Mouse (Mus musculus) heart, embryonic 11.5 days (tissue): ENCODE measurements around the gene Vac14. TPM values are rescaled to one million over a fixed set of nuclear protein-coding genes. Genes with fewer than 3 reads are reported as not detected.

Experiments
- ATAC-seq: fragments of 200-750 bp; cut with Nextera tagmentation; replicated peaks from 2 replicates; pipeline ENCODE4 v1.8.0; 2017; ENCODE audit warnings: moderate library complexity; ENCODE audit not compliant: insufficient number of reproducible peaks, low FRiP score, low TSS enrichment
- H3K27ac ChIP-seq: fragments of 300-500 bp; sonication (generic); 2 replicates; pipeline ENCODE4 v1.5.1; 2014; ENCODE audit warnings: mild to moderate bottlenecking, low read depth, low read length
- H3K27me3 ChIP-seq: fragments of 300-500 bp; sonication (generic); 2 replicates; pipeline ENCODE4 v1.6.1; 2014; ENCODE audit warnings: mild to moderate bottlenecking, low read length, mixed read lengths; ENCODE audit not compliant: control insufficient read depth, insufficient read depth
- H3K36me3 ChIP-seq: fragments of 300-500 bp; sonication (generic); 2 replicates; pipeline ENCODE4 v1.6.1; 2014; ENCODE audit warnings: mild to moderate bottlenecking, low read length, moderate library complexity, mixed read lengths; ENCODE audit not compliant: control insufficient read depth, insufficient read depth
- H3K4me1 ChIP-seq: fragments of 300-500 bp; sonication (generic); 2 replicates; pipeline ENCODE4 v1.6.1; 2014; ENCODE audit warnings: low read length; ENCODE audit not compliant: control insufficient read depth, insufficient read depth
- H3K4me2 ChIP-seq: fragments of 300-500 bp; sonication (generic); 2 replicates; pipeline ENCODE4 v1.6.1; 2014; ENCODE audit warnings: mild to moderate bottlenecking, moderate library complexity
- H3K4me3 ChIP-seq: fragments of 300-500 bp; sonication (generic); 2 replicates; pipeline ENCODE4 v1.5.1; 2014; ENCODE audit warnings: low read depth, low read length
- H3K9ac ChIP-seq: fragments of 300-500 bp; sonication (generic); 2 replicates; pipeline ENCODE4 v1.6.1; 2014; ENCODE audit warnings: mild to moderate bottlenecking, low read depth, low read length, moderate library complexity
- H3K9me3 ChIP-seq: fragments of 300-500 bp; sonication (generic); replicated peaks from 2 replicates; pipeline ENCODE4 v1.6.1; 2016; ENCODE audit warnings: low read length; ENCODE audit not compliant: control insufficient read depth
- WGBS: fragments of 180-500 bp; shearing (Covaris S2); extraction: QIAGEN DNeasy Blood & Tissue Kit; methylation state at CpG from one replicate; pipeline ENCODE4 v1.1.7; 2014; ENCODE audit not compliant: insufficient replicate concordance; 5-methylcytosine and 5-hydroxymethylcytosine counted together
- polyA plus RNA-seq: library from polyadenylated mRNA; unstranded; fragments of >200 nt; fragmentation: Nextera tagmentation; extraction: Ambion mirVana; gene quantifications from 2 replicates; pipeline ENCODE4 v1.2.1, GENCODE M21; 2014

Vac14 gene
- polyA plus RNA-seq, 1 experiment from 2014 or later, result 22.7 TPM

DNA sequence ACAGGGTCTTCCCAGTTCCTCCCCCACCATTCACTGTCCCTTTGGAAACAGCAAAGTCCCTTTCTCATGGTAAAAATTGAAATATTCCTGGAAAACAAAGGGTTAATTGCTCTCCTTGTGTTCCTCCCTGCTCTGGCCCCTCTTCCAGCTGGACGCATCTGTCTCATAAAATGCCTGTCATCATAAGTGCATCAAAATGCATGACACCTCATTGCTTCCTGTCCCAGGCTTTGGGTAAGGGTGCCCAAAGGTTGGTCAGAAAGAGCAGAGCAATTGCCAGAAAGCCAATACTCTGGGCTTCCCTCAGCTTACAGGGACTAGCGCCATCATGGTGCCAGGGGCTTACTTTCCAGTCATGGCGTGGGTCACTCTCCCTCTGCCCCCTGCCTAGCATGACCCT is 92.2 kb downstream of the Vac14 start:
- H3K27ac ChIP-seq, result peak overlapping the region; percentile 70
- H3K9ac ChIP-seq, result no peak overlapping the region

DNA sequence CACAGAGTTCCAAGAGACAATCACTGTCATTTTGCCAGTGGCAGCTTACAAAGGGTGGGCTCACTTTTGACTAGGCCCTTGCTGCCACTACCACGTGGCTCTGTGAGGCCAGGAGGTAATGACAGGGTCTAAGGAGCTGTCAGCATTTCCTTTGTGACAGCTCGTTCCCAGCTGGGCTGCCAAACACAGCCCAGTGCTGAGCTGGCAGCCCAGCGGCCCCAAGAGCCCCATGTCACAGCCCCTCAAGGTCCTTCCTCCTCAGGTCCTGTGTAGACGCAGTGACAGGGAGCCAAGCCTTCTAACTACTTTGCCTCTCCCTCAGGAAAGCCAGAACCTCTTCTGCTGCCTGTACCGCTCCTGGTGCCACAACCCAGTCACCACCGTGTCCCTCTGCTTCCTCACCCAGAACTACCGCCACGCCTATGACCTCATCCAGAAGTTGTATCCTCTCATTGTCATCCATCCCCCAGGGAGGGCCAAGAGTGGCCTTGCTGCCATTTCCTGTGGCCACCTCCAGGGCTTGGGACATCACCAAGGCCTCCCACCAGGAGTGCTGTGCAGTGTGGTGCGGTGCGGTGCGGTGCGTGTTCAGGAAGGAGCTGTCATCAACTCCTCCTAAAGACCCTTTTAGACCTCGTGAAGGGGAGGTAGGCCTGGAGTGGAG is 93.0 kb downstream of the Vac14 start:
- H3K27ac ChIP-seq, result peak overlapping the region; percentile 70
- H3K4me2 ChIP-seq, result 0 out of 2 replicates have a peak overlapping the region, but pooled peaks have one; percentile 9
- no peaks in the 10 kb centered on the region for H3K27me3 ChIP-seq
- WGBS, result 27% methylated on average over 13 of the region's 13 CpGs
- H3K9me3 ChIP-seq, result no peaks in the 10 kb centered on the region
- H3K4me1 ChIP-seq, result peaks cover 53% of the 10 kb centered on the region
- no peak overlapping the region for H3K4me3 ChIP-seq
- ATAC-seq, result peak; percentile 69
- H3K36me3 ChIP-seq, result no peaks in the 10 kb centered on the region
- H3K9ac ChIP-seq, result no peak overlapping the region; the same call in 1 of the 2 replicates

More for the DNA sequence above, 92.2 kb downstream of the Vac14 start:
- Histone ChIP-seq H3K4me3 (no peak overlapping the region), H3K4me1 (peaks cover 53% of the 10 kb centered on the region), H3K9me3 (no peaks in the 10 kb centered on the region), H3K36me3 (no peaks in the 10 kb centered on the region), H3K4me2 (no peak overlapping the region), H3K27me3 (no peaks in the 10 kb centered on the region)
- WGBS, result 68% methylated on average over 3 of the region's 3 CpGs
- no peak for ATAC-seq

DNA sequence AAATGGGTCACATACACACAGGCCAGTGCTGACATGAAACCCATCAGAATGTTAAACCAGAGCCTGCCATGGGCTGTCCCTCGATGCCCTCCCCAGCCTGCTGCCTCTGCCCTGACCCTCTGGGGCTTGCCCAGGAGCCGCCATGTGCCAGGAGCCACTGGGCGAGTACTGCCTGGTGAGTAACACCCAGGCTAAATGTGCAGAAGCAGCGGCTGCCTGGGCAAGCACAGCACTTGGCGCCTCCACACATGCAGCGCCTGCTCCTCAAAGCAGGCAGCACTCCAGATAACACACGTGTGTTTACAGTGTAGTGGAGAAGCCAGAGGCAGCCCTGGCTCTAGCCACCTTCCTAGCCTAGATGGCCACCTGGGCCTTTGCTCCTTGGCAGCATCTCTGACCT is 94.7 kb downstream of the Vac14 start:
- Histone ChIP-seq H3K9ac (no peak overlapping the region), H3K27ac (no peak overlapping the region)
- 60% methylated on average over 7 of the region's 7 CpGs for WGBS

DNA sequence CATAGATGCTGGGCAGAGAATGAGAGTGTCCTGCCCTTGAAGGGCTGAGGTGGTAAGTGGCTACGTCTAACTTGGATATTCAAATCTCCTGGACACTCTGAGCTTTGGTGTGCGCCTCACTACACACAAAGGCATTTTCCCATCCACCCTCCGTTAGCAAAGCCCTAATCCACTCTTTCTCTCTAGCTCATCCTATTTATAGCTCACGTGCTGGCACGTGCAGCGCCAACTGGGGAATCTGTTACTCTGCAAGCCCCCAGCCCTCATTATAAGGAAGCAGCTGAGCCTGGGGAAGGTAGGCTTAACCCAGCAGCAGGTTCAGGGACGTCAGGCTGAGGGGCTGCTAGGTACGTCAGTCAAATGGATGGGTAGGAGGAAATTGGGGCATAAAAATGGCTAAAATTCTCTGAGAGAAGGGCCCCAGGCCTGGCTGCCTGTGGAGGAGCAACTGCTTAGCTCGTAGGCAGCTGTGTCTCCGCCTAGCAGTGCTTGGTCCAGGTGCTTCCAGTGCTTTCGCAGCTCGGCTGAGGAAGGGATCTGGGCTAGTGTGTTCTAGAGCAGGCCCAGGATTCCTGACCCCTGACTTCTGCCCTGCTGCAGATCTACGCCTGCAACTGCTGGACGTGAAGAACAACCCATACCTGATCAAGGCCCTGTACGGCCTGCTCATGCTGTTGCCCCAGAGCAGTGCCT is 96.6 kb downstream of the Vac14 start:
- Histone ChIP-seq H3K4me1 (peaks cover 77% of the 10 kb centered on the region), H3K27me3 (no peaks in the 10 kb centered on the region; the same call in 1 of the 2 replicates), H3K9me3 (no peaks in the 10 kb centered on the region), H3K36me3 (no peaks in the 10 kb centered on the region), H3K4me3 (no peak overlapping the region), H3K9ac (peak overlapping the region; percentile 31), H3K4me2 (peak overlapping the region; percentile 12), H3K27ac (peak overlapping the region; percentile 79)
- no peak for ATAC-seq
- WGBS, result 63% methylated on average over 15 of the region's 15 CpGs

More for the DNA sequence above, 94.7 kb downstream of the Vac14 start:
- no peaks in the 10 kb centered on the region for H3K9me3 ChIP-seq
- H3K4me3 ChIP-seq, result no peak overlapping the region
- H3K27me3 ChIP-seq, result no peaks in the 10 kb centered on the region
- H3K36me3 ChIP-seq, result no peaks in the 10 kb centered on the region
- no peak for ATAC-seq
- no peak overlapping the region for H3K4me2 ChIP-seq
- H3K4me1 ChIP-seq, result peaks cover 59% of the 10 kb centered on the region

DNA sequence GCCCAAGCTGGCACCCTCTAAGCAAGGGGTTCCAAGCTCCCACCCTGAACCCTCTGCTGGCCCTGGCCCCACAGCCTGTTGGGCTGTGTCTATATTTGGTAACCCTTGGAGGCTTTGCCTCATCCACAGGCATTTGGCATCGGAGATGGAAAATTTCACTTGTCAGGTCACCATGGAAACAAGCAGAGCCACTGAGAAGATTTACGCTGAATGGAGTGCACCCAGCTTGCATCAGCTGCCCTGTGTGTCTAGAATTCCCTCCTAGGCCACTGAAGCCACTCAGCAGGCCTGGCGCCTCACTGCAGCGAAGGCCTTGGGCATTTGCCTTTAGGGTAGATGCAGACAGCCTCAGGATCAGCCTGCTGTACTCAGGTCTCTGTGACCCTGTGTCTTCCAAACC is 97.7 kb downstream of the Vac14 start:
- Histone ChIP-seq H3K4me2 (no peak overlapping the region), H3K4me3 (no peak overlapping the region), H3K27me3 (no peaks in the 10 kb centered on the region; the same call in 1 of the 2 replicates), H3K9ac (peak overlapping the region; percentile 29; the same call in 1 of the 2 replicates), H3K36me3 (no peaks in the 10 kb centered on the region), H3K4me1 (peaks cover 75% of the 10 kb centered on the region), H3K27ac (peak overlapping the region; percentile 73), H3K9me3 (no peaks in the 10 kb centered on the region)
- no peak for ATAC-seq
- 57% methylated on average over 4 of the region's 4 CpGs for WGBS

DNA sequence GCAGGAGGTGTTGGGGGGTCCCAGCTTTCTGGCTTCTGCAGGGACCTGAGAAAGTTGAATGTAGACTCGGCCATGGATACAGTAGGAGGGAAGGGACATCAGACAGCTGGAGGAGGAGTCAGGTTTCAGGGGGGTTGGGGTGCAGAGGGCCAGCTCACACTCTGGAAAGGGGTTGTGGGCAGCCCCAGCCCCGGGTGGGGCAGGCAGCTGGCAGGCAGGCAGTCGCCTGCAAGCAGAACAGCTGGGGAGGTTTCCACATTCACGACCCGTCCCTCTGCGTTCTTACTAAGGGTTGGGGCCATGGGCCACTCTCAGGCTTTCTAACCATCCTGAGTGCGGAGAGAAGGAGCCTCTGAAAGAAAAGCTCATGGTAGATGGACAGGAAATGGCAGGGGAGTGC is 98.7 kb downstream of the Vac14 start:
- no peak overlapping the region for H3K4me3 ChIP-seq
- no peaks in the 10 kb centered on the region; the same call in 1 of the 2 replicates for H3K27me3 ChIP-seq
- no peak for ATAC-seq
- no peak overlapping the region for H3K27ac ChIP-seq
- no peaks in the 10 kb centered on the region for H3K36me3 ChIP-seq
- H3K9me3 ChIP-seq, result no peaks in the 10 kb centered on the region
- 62% methylated on average over 7 of the region's 7 CpGs for WGBS
- no peak overlapping the region for H3K4me2 ChIP-seq
- no peak overlapping the region for H3K9ac ChIP-seq
- peaks cover 65% of the 10 kb centered on the region for H3K4me1 ChIP-seq

DNA sequence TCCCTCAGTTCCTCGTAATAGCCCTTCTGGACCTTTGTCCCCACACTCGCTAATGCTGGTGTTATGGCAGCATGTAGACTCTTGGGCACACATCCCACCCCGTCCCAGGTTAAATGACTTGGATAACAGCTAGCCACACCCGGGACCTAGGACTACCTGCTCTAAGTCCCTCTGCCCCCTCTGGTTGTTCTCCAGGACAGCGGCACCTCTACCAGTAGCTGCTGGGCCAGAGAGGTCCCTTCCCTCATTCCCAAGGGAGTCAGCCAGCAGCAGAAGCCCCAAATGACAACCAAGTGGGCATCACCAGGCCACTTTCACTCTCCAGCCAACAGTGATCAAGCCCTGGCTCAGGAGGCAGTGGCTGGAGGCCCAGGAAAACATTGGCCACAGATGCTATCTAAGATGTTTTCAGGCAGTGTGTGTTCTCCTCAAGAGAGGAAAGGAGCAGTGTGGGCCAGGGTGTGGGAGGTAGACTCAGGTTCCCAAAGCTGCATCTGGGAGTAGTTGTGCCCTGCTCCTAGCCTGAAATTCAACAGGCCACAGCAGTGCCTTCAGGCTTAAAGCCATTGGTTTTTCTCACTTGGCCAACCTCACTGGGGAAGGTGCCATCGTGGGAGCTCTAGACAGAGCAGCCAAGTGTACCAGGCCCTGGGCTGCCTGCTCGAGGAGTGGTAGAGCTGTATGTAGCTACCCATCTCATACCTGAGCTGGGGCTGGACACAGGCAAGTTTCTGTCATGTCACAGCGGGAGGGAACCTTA is 100.0 kb downstream of the Vac14 start:
- Histone ChIP-seq H3K36me3 (no peaks in the 10 kb centered on the region), H3K4me2 (no peak overlapping the region), H3K4me3 (no peak overlapping the region), H3K27ac (no peak overlapping the region), H3K9ac (0 out of 2 replicates have a peak overlapping the region, but pooled peaks have one; percentile 36), H3K27me3 (no peaks in the 10 kb centered on the region; the same call in 1 of the 2 replicates), H3K4me1 (peaks cover 64% of the 10 kb centered on the region), H3K9me3 (no peaks in the 10 kb centered on the region)
- 86% methylated on average over 8 of the region's 8 CpGs for WGBS
- no peak for ATAC-seq

DNA sequence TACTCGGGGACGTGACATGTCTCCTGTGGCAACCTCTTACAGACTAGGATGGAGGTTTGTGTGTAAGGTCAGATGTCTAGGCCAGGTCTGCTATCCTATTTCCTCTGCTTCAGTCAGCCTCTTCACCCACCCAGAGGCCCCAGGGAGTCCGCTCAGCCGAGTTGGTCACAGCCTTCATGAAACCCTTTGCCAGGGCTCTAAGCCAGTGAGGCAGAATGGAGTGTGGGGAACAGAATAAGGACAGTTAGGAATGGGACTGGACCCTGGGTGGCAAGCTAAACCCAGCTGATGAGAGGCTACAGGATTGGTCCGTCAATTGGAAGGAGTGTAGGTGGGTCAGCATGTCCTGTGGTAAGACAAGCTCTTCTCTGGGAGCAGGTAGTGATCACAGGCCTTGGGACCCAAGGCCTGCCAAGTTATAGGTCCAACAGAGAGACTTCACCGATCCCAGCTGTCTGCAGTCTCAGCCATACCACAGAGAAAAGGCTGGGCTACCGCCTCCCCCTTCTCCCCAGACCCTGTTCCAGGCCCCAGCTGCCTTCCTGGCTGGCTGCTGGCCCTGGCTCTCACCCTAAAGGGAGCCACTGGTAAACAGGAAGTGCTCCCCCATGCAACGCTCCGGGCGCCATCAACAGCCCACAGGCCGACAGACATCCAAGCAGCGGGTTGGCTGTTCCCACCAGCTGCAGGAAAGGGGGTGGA is 100.7 kb downstream of the Vac14 start:
- Histone ChIP-seq H3K9me3 (no peaks in the 10 kb centered on the region), H3K4me2 (peak overlapping the region; percentile 7; the same call in 1 of the 2 replicates), H3K4me3 (no peak overlapping the region), H3K4me1 (peaks cover 69% of the 10 kb centered on the region), H3K27ac (no peak overlapping the region), H3K27me3 (no peaks in the 10 kb centered on the region; the same call in 1 of the 2 replicates), H3K36me3 (no peaks in the 10 kb centered on the region), H3K9ac (0 out of 2 replicates have a peak overlapping the region, but pooled peaks have one; percentile 36)
- ATAC-seq, result no peak
- 41% methylated on average over 12 of the region's 12 CpGs for WGBS
